Mouse (Mus musculus): Measurements from ENCODE around the gene Acbd4.

The Acbd4 gene

GRCm38 (mm10) chr11:103101481-103101865 lies at the start of gene Acbd4, which contains the start of gene Plcd3:
Acbd4 (plus strand) TSS chr11:103101682.
Plcd3 (minus strand) TSS chr11:103101658.
- DNase-seq (ENCODE audit: extremely low spot score, low spot score), result peak; percentile 73

GRCm38 (mm10) chr11:103052078-103052477 lies 49.4 kb upstream of the Acbd4 start:
- DNase-seq (ENCODE audit: extremely low spot score, low spot score), result no peak

DNA sequence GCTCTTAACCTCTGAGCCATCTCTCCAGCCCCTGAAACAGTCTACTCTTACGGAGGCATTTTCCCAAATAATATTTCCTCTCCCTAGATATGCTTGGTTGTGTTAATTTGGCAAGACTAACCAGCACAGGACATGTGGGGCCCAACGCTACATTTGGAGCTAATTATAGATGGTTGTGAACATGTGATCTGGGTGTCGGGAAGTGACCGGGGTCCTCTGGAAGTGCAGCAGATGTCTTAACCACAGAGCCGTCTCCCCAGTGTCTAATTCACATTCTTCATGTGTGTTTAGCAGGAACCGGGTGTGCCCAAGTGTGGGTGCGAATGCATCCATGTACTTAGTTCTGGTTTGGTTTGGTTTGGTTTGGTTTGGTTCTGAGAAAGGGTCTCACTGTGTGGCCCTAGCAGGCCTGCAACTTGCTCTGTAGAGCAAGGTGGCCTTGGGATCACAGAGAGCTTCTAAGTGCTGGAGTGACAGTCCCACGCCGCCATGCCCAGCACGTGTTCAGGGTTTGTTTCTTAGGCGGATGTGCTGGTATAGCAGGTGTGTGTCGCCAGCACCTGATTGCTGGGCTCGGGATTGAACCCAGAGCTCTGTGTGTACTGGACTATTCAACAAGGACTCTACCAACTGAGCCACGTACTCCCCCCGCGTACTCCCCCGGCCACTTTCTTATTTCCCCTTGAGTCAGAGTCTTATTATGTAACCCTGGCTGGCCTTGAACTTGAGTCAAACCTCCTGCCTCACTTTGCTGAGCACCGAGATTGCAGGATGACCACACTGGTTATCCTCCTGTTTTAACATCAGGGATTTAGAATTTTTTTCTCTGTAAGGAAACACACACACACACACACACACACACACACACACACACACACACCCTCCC lies 48.0 kb upstream of the Acbd4 start:
- DNase-seq (ENCODE audit: extremely low spot score, low spot score), result no peak

- peak; percentile 67 for DNase-seq (ENCODE audit: extremely low spot score, low spot score)
Measured at GRCm38 (mm10) chr11:103054798-103055197, 46.7 kb upstream of the Acbd4 start.

DNA sequence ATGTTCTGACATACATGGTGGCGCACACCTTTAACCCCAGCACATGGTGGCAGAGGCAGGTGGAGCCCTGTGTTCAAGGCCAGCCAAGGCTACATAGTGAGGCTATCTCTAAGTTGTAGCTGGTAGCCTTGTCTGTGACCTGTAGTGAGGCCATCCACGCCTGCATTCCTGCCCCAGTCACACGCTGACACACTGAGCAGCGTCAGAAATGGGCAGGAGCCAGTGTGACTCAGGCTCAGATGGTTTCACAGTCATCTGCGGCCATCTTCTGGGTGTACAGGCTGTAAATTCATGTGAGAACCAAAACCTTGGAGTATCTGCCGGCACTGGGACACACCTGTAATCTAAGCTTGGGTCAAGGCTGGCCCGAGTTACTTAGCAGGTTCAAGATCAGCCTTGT lies 44.8 kb upstream of the Acbd4 start:
- no peak for DNase-seq (ENCODE audit: extremely low spot score, low spot score)

- no peak for DNase-seq (ENCODE audit: extremely low spot score, low spot score)
Measured at GRCm38 (mm10) chr11:103058499-103059085, 42.9 kb upstream of the Acbd4 start.

GRCm38 (mm10) chr11:103066191-103067050 lies 35.1 kb upstream of the Acbd4 start:
- DNase-seq (ENCODE audit: extremely low spot score, low spot score), result no peak

GRCm38 (mm10) chr11:103067051-103067361 lies 34.5 kb upstream of the Acbd4 start:
- no peak for DNase-seq (ENCODE audit: extremely low spot score, low spot score)

DNA sequence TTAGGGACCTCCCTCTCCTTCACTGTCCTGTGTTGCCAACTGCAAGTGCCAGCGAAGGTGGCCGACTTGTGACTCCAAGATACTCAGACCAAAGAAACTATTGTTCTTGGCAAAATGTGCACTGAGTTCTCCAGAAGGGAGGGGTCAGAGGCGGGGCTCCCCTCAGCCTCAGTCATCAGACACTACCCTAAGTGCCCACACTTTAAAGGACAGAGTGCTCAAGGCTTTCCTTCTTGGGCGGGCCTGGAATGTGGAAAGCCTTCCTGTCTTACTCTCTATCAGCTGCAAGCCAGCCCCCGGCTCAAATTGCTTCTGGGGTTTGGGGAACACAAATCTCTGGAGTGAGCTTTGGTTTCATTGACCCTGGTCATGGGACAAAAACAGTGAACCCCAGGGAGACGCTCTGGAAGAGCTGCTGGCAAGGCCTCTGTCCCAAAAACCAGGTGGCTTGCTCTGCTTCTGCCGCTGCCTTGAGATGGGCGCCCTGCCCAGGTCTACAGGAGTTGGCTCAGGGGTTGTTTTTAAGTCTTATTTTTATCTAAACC lies 34.0 kb upstream of the Acbd4 start:
- no peak for DNase-seq (ENCODE audit: extremely low spot score, low spot score)

DNA sequence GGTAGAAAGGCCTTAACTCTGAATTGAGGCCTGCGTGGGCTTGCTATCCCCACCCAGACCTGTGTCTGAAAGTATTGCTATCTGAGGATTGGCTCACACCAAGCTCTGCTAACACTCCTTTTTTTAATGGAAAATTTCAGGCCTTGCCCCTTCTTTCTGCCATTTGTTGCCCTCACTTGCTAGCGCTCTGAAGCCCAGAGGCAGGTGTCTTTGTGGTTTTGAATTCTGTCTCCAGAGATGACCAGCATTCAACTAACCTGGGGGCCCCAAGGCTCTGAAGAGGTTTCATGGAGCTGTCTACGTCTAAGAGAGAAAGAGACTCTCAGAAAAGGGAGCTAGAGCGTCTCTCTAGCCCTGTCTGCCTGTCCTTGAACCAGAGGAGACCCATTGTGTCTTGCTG lies 33.2 kb upstream of the Acbd4 start:
- no peak for DNase-seq (ENCODE audit: extremely low spot score, low spot score)

DNA sequence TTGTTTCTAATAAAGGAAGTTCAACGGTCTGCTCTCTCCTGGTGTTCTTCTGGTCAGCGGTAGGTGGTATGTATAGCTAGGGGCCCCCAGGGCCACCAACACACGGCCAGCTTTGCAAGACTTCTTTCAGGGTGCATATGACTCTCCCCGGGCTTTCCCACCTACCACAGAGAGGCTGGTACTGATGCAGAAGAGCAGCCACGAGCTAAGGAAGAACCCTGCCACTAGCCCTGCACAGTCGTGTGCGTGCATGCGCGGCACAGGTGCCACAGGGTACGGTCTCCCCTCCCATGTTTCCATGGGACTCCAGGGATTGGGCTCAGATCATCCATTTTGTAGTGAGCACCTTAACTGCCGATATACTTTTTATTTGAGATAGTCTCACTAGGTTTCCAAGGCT lies 32.6 kb upstream of the Acbd4 start:
- no peak for DNase-seq (ENCODE audit: extremely low spot score, low spot score)

GRCm38 (mm10) chr11:103069731-103070130 lies 31.8 kb upstream of the Acbd4 start:
- DNase-seq (ENCODE audit: extremely low spot score, low spot score), result no peak

DNA sequence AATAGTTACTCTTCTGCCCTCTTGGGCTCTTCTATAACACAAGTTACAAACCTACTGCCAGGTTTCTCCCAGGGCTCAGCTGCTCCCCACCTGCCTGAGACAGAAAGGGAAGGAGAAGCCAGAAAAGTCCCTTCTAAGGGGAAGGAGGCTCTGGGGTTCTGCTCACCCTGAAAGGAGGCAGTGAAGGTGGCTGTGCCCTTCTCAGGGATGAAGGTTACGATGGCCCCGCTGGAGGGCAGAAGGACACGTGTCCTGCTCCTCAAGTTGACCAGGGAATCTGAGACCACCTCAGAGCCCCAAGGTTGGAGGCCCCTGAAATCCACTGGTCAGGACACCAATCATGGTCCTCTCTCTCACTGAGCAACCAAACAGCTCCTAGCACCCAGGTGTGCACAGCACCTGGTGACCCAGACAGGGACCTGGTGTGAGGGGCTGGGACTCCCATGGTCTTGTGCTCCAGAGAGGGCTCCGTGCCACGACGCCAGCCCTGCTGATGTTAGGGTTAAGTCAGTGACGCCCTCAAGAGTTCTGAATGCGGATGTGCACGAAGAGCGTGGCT lies 31.1 kb upstream of the Acbd4 start:
- DNase-seq (ENCODE audit: extremely low spot score, low spot score), result no peak

DNA sequence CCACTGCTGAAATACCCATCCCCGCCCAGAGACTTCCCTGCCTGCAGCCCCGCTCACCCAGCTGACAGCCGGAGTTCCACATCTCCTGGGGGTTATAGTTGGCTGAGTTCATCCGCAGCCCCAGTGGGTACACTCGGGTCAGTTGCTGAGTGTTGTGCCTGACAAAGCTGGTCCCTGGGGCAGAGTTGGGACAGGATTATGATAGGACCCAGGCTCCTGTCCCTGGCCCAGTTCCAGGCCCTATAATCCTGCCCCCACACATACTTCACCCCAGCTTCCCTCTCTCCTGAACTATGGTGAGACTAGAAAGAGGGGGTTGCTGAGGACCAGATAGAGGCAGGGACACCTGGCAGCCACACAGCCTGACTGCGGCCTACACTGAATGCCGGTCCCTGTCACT lies 27.8 kb upstream of the Acbd4 start:
- no peak for DNase-seq (ENCODE audit: extremely low spot score, low spot score)

GRCm38 (mm10) chr11:103074121-103074650 lies 27.3 kb upstream of the Acbd4 start:
- DNase-seq (ENCODE audit: extremely low spot score, low spot score), result no peak

DNA sequence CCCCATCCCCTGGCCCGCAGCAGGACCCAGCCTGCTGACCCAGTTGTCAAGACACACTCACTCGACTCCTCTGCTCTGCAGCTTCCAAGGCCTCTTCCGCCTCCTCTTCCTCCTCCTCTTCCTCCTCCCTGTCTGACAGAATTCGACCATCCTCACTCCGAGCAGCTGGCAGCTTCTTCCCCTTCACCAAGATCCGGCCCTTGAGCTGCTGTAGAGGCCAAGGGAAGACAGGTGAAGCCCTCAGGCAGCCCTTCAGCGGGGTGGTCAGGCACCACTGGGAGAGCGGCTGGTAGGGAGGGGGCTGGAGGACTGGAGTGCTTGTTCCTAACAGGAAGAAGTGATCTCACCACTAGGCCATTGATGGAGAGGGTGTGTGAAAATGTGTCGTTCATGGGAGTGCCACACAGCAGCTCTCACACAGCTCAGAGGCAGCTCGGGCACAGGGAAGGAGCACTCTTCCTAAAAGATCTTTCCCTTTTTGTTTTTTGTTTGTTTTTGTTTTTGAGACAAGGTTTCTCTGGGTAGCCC lies 26.6 kb upstream of the Acbd4 start:
- no peak for DNase-seq (ENCODE audit: extremely low spot score, low spot score)

DNA sequence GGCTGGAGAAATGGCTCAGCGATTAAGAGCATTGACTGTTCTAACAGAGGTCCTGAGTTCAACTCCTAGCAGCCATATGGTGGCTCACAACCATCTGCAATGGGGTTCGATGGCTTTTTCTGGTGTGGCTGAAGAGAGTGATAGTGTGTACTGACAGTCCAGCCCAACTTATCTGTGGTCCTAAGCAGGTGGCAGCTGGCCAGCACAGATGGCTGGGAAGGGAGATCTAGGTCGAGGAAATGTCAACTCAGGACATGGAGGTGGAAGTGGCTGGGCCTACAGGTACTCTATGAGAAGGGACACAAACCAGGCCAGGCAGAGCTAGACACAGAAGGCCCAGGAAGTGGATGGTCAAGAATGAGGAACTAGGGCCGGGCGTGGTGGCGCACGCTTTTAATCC lies 25.5 kb upstream of the Acbd4 start:
- no peak for DNase-seq (ENCODE audit: extremely low spot score, low spot score)

- DNase-seq (ENCODE audit: extremely low spot score, low spot score), result no peak
Measured at GRCm38 (mm10) chr11:103076581-103076980, 24.9 kb upstream of the Acbd4 start.

- no peak for DNase-seq (ENCODE audit: extremely low spot score, low spot score)
Measured at GRCm38 (mm10) chr11:103078131-103078530, 23.4 kb upstream of the Acbd4 start.

- DNase-seq (ENCODE audit: extremely low spot score, low spot score), result peak; percentile 61
Measured at GRCm38 (mm10) chr11:103080323-103081091, 21.0 kb upstream of the Acbd4 start.

Data from neural tube, embryonic 10.5 days (tissue).